Mouse (Mus musculus) heart, embryonic 13.5 days (tissue): Measurements from ENCODE around the gene Cacna1c. TPM values are rescaled to one million over a fixed set of nuclear protein-coding genes. Genes with fewer than 3 reads are reported as not detected.

Experiments used
- ATAC-seq: fragments of 200-750 bp; cut with Nextera tagmentation; 2 replicates; pipeline ENCODE4 v1.8.0; 2017; ENCODE audit warnings: moderate TSS enrichment; ENCODE audit not compliant: insufficient number of reproducible peaks, low FRiP score, low TSS enrichment; ENCODE audit errors: extremely low read depth
- H3K27ac ChIP-seq: fragments of 300-500 bp; sonication (generic); replicated peaks from 2 replicates; pipeline ENCODE4 v1.5.1; 2015; ENCODE audit warnings: moderate library complexity, mild to moderate bottlenecking, inconsistent platforms
- H3K27me3 ChIP-seq: fragments of 300-500 bp; sonication (generic); replicated peaks from 2 replicates; pipeline ENCODE4 v1.6.1; 2015; ENCODE audit warnings: mild to moderate bottlenecking, inconsistent platforms
- H3K36me3 ChIP-seq: fragments of 300-500 bp; sonication (generic); 2 replicates; pipeline ENCODE4 v1.6.1; 2015; ENCODE audit warnings: mild to moderate bottlenecking, inconsistent platforms
- H3K4me1 ChIP-seq: fragments of 300-500 bp; sonication (generic); 2 replicates; pipeline ENCODE4 v1.6.1; 2015; ENCODE audit warnings: inconsistent platforms
- H3K4me2 ChIP-seq: fragments of 300-500 bp; sonication (generic); 2 replicates; pipeline ENCODE4 v1.6.1; 2015; ENCODE audit warnings: inconsistent platforms, mild to moderate bottlenecking, moderate library complexity
- H3K4me3 ChIP-seq: fragments of 300-500 bp; sonication (generic); 2 replicates; pipeline ENCODE4 v1.5.1; 2015; ENCODE audit warnings: moderate library complexity, mild to moderate bottlenecking, inconsistent platforms
- H3K9ac ChIP-seq: fragments of 300-500 bp; sonication (generic); 2 replicates; pipeline ENCODE4 v1.6.1; 2015; ENCODE audit warnings: inconsistent platforms, mild to moderate bottlenecking, moderate library complexity
- H3K9me3 ChIP-seq: fragments of 300-500 bp; sonication (generic); 2 replicates; pipeline ENCODE4 v1.6.1; 2016; ENCODE audit warnings: inconsistent platforms
- WGBS: fragments of 180-500 bp; shearing (Covaris S2); methylation state at CpG from one replicate; pipeline ENCODE4 v1.1.7; 2015; ENCODE audit warnings: mixed read lengths; 5-methylcytosine and 5-hydroxymethylcytosine counted together
- polyA plus RNA-seq: library from polyadenylated mRNA; unstranded; fragments of >200 nt; fragmentation: Nextera tagmentation; extraction: Ambion mirVana; gene quantifications from 2 replicates; pipeline ENCODE4 v1.2.1, GENCODE M21; 2015

Gene Cacna1c
- polyA plus RNA-seq, 1 experiment from 2014 or later: 41.8 TPM

- H3K4me2 ChIP-seq: no peak overlapping the region
- no peak for ATAC-seq
- H3K9ac ChIP-seq: 0 out of 2 replicates have a peak overlapping the region, but pooled peaks have one; percentile 5
- H3K4me1 ChIP-seq: peaks cover 70% of the 10 kb centered on the region
- 74% methylated on average over 10 of the region's 10 CpGs for WGBS
- H3K27ac ChIP-seq: peak overlapping the region; percentile 44
- H3K4me3 ChIP-seq: no peak overlapping the region
- H3K9me3 ChIP-seq: no peaks in the 10 kb centered on the region
- peaks cover 6% of the 10 kb centered on the region; the same call in 1 of the 2 replicates for H3K36me3 ChIP-seq
- H3K27me3 ChIP-seq: no peaks in the 10 kb centered on the region
Measured at GRCm38 (mm10) chr6:119137768-119138167, 58.5 kb downstream of the Cacna1c start.

GRCm38 (mm10) chr6:119132863-119133262 lies 63.4 kb downstream of the Cacna1c start:
- no peak overlapping the region for H3K4me3 ChIP-seq
- WGBS: 80% methylated on average over 4 of the region's 4 CpGs
- peaks cover 73% of the 10 kb centered on the region for H3K4me1 ChIP-seq
- H3K36me3 ChIP-seq: peaks cover 6% of the 10 kb centered on the region; the same call in 1 of the 2 replicates
- no peaks in the 10 kb centered on the region for H3K27me3 ChIP-seq
- H3K4me2 ChIP-seq: no peak overlapping the region
- no peak for ATAC-seq
- H3K9me3 ChIP-seq: no peaks in the 10 kb centered on the region
- H3K27ac ChIP-seq: peak overlapping the region; percentile 16; the same call in 1 of the 2 replicates
- no peak overlapping the region for H3K9ac ChIP-seq

GRCm38 (mm10) chr6:119132111-119132735 lies 64.0 kb downstream of the Cacna1c start:
- H3K4me1 ChIP-seq: peaks cover 69% of the 10 kb centered on the region
- no peak overlapping the region for H3K4me3 ChIP-seq
- WGBS: 56% methylated on average over 8 of the region's 8 CpGs
- H3K27me3 ChIP-seq: no peaks in the 10 kb centered on the region
- H3K9me3 ChIP-seq: no peaks in the 10 kb centered on the region
- H3K9ac ChIP-seq: peak overlapping the region; percentile 33; the same call in 1 of the 2 replicates
- no peak; the same call in 1 of the 2 replicates for ATAC-seq
- no peak overlapping the region for H3K4me2 ChIP-seq
- H3K27ac ChIP-seq: peak overlapping the region; percentile 62
- peaks cover 6% of the 10 kb centered on the region; the same call in 1 of the 2 replicates for H3K36me3 ChIP-seq

- Histone ChIP-seq H3K36me3 (peaks cover 8% of the 10 kb centered on the region), H3K27ac (no peak overlapping the region), H3K27me3 (no peaks in the 10 kb centered on the region), H3K4me3 (no peak overlapping the region), H3K9ac (no peak overlapping the region), H3K4me2 (no peak overlapping the region), H3K9me3 (no peaks in the 10 kb centered on the region), H3K4me1 (peaks cover 67% of the 10 kb centered on the region)
- ATAC-seq: no peak
- 61% methylated on average over 5 of the region's 5 CpGs for WGBS
Measured at GRCm38 (mm10) chr6:119129664-119130063, 66.6 kb downstream of the Cacna1c start.

- Histone ChIP-seq H3K9me3 (no peaks in the 10 kb centered on the region), H3K27me3 (no peaks in the 10 kb centered on the region), H3K4me1 (peaks cover 56% of the 10 kb centered on the region), H3K9ac (no peak overlapping the region), H3K4me2 (no peak overlapping the region), H3K4me3 (no peak overlapping the region), H3K36me3 (peaks cover 5% of the 10 kb centered on the region), H3K27ac (no peak overlapping the region)
- ATAC-seq: no peak
- 86% methylated on average over 8 of the region's 8 CpGs for WGBS
Measured at GRCm38 (mm10) chr6:119128521-119128920, 67.7 kb downstream of the Cacna1c start.

GRCm38 (mm10) chr6:119128076-119128475 lies 68.1 kb downstream of the Cacna1c start:
- Histone ChIP-seq H3K9ac (no peak overlapping the region), H3K27ac (no peak overlapping the region), H3K27me3 (no peaks in the 10 kb centered on the region), H3K9me3 (no peaks in the 10 kb centered on the region), H3K4me2 (no peak overlapping the region), H3K4me3 (no peak overlapping the region), H3K36me3 (peaks cover 5% of the 10 kb centered on the region), H3K4me1 (peaks cover 52% of the 10 kb centered on the region)
- ATAC-seq: no peak
- 70% methylated on average over 1 of the region's 1 CpGs for WGBS

- H3K4me2 ChIP-seq: no peak overlapping the region
- no peak overlapping the region for H3K4me3 ChIP-seq
- no peaks in the 10 kb centered on the region for H3K9me3 ChIP-seq
- H3K27me3 ChIP-seq: no peaks in the 10 kb centered on the region
- no peak overlapping the region for H3K9ac ChIP-seq
- no peak for ATAC-seq
- H3K36me3 ChIP-seq: peaks cover 11% of the 10 kb centered on the region
- 81% methylated on average over 3 of the region's 3 CpGs for WGBS
- H3K4me1 ChIP-seq: peaks cover 41% of the 10 kb centered on the region
- no peak overlapping the region for H3K27ac ChIP-seq
Measured at GRCm38 (mm10) chr6:119126991-119127390, 69.2 kb downstream of the Cacna1c start.

GRCm38 (mm10) chr6:119118371-119118770 lies 77.8 kb downstream of the Cacna1c start:
- 53% methylated on average over 4 of the region's 4 CpGs for WGBS
- H3K9ac ChIP-seq: no peak overlapping the region
- no peak overlapping the region for H3K4me3 ChIP-seq
- H3K9me3 ChIP-seq: no peaks in the 10 kb centered on the region
- H3K27ac ChIP-seq: no peak overlapping the region
- H3K4me2 ChIP-seq: no peak overlapping the region
- peaks cover 14% of the 10 kb centered on the region for H3K4me1 ChIP-seq
- H3K27me3 ChIP-seq: no peaks in the 10 kb centered on the region
- no peak for ATAC-seq
- H3K36me3 ChIP-seq: peaks cover 19% of the 10 kb centered on the region

- WGBS: 90% methylated on average over 3 of the region's 3 CpGs
- Histone ChIP-seq H3K27me3 (0 out of 2 replicates have a peak, but pooled peaks cover 7% of the 10 kb centered on the region), H3K4me2 (no peak overlapping the region), H3K9ac (no peak overlapping the region), H3K27ac (no peak overlapping the region), H3K9me3 (no peaks in the 10 kb centered on the region), H3K4me3 (no peak overlapping the region), H3K36me3 (peaks cover 12% of the 10 kb centered on the region), H3K4me1 (peaks cover 19% of the 10 kb centered on the region)
- no peak for ATAC-seq
Measured at GRCm38 (mm10) chr6:119116290-119116689, 79.9 kb downstream of the Cacna1c start.

- Histone ChIP-seq H3K36me3 (peaks cover 12% of the 10 kb centered on the region), H3K27me3 (peaks cover 13% of the 10 kb centered on the region; the same call in 1 of the 2 replicates), H3K4me1 (peaks cover 41% of the 10 kb centered on the region), H3K27ac (no peak overlapping the region), H3K9me3 (no peaks in the 10 kb centered on the region), H3K4me3 (no peak overlapping the region), H3K4me2 (no peak overlapping the region), H3K9ac (no peak overlapping the region)
- no peak for ATAC-seq
- WGBS: 70% methylated on average over 4 of the region's 4 CpGs
Measured at GRCm38 (mm10) chr6:119113362-119113761, 82.9 kb downstream of the Cacna1c start.

GRCm38 (mm10) chr6:119110369-119110768 lies 85.8 kb downstream of the Cacna1c start:
- H3K27me3 ChIP-seq: peaks cover 38% of the 10 kb centered on the region
- WGBS: 70% methylated on average over 5 of the region's 5 CpGs
- H3K27ac ChIP-seq: no peak overlapping the region
- H3K9me3 ChIP-seq: no peaks in the 10 kb centered on the region
- no peak overlapping the region for H3K4me3 ChIP-seq
- H3K4me2 ChIP-seq: 0 out of 2 replicates have a peak overlapping the region, but pooled peaks have one; percentile 95
- H3K9ac ChIP-seq: no peak overlapping the region
- no peaks in the 10 kb centered on the region for H3K36me3 ChIP-seq
- peaks cover 66% of the 10 kb centered on the region for H3K4me1 ChIP-seq
- no peak for ATAC-seq
